Mouse (Mus musculus) intestine, embryonic 16.5 days (tissue): ENCODE results near the gene Gm17482. TPM values are rescaled to one million over a fixed set of nuclear protein-coding genes. Genes with fewer than 3 reads are reported as not detected.

Experiments
- ATAC-seq: fragments of 200-750 bp; cut with Nextera tagmentation; 2 replicates; pipeline ENCODE4 v1.8.0; 2017; ENCODE audit warnings: moderate TSS enrichment, moderate library complexity
- H3K27ac ChIP-seq: fragments of 300-500 bp; sonication (generic); 2 replicates; pipeline ENCODE4 v1.5.1; 2014; ENCODE audit warnings: mild to moderate bottlenecking, low read length
- H3K27me3 ChIP-seq: fragments of 300-500 bp; sonication (generic); replicated peaks from 2 replicates; pipeline ENCODE4 v1.6.1; 2014; ENCODE audit warnings: low read length, control low read depth, mixed read lengths; ENCODE audit not compliant: control insufficient read depth, insufficient read depth
- H3K36me3 ChIP-seq: fragments of 300-500 bp; sonication (generic); 2 replicates; pipeline ENCODE4 v1.6.1; 2014; ENCODE audit warnings: low read length, control low read depth; ENCODE audit not compliant: control insufficient read depth, insufficient read depth
- H3K4me1 ChIP-seq: fragments of 300-500 bp; sonication (generic); 2 replicates; pipeline ENCODE4 v1.6.1; 2014; ENCODE audit warnings: low read length, control low read depth, mixed read lengths; ENCODE audit not compliant: control insufficient read depth, insufficient read depth
- H3K4me2 ChIP-seq: fragments of 300-500 bp; sonication (generic); 2 replicates; pipeline ENCODE4 v1.6.1; 2014; ENCODE audit warnings: low read depth, low read length, control low read depth
- H3K4me3 ChIP-seq: fragments of 300-500 bp; sonication (generic); 2 replicates; pipeline ENCODE4 v1.5.1; 2014; ENCODE audit warnings: mild to moderate bottlenecking, low read length
- H3K9ac ChIP-seq: fragments of 300-500 bp; sonication (generic); 2 replicates; pipeline ENCODE4 v1.6.1; 2014; ENCODE audit warnings: low read depth, low read length
- H3K9me3 ChIP-seq: fragments of 300-500 bp; sonication (generic); 2 replicates; pipeline ENCODE4 v1.6.1; 2016; ENCODE audit warnings: low read length, control low read depth; ENCODE audit not compliant: control insufficient read depth
- WGBS: fragments of 180-500 bp; shearing (Covaris S2); extraction: QIAGEN DNeasy Blood & Tissue Kit; methylation state at CpG from one replicate; pipeline ENCODE4 v1.1.7; 2014; 5-methylcytosine and 5-hydroxymethylcytosine counted together
- polyA plus RNA-seq: library from polyadenylated mRNA; unstranded; fragments of >200 nt; fragmentation: Nextera tagmentation; extraction: Ambion mirVana; gene quantifications from 2 replicates; pipeline ENCODE4 v1.2.1, GENCODE M21; 2015

Gene Gm17482
- polyA plus RNA-seq, 1 experiment from 2014 or later, result not detected

GRCm38 (mm10) chr6:115293877-115294276 lies 66.7 kb downstream of the Gm17482 start:
- H3K9me3 ChIP-seq, result no peaks in the 10 kb centered on the region
- ATAC-seq, result no peak

GRCm38 (mm10) chr6:115307134-115307533 lies 80.0 kb downstream of the Gm17482 start:
- no peaks in the 10 kb centered on the region for H3K9me3 ChIP-seq
- H3K9ac ChIP-seq, result no peak overlapping the region
- no peak overlapping the region for H3K4me3 ChIP-seq
- H3K4me2 ChIP-seq, result no peak overlapping the region
- ATAC-seq, result no peak
- no peaks in the 10 kb centered on the region for H3K36me3 ChIP-seq
- WGBS, result 57% methylated on average over 2 of the region's 2 CpGs
- H3K27ac ChIP-seq, result no peak overlapping the region
- no peaks in the 10 kb centered on the region for H3K4me1 ChIP-seq
- H3K27me3 ChIP-seq, result no peaks in the 10 kb centered on the region

More at GRCm38 (mm10) chr6:115293877-115294276, 66.7 kb downstream of the Gm17482 start:
- Histone ChIP-seq H3K27me3 (no peaks in the 10 kb centered on the region), H3K4me3 (no peak overlapping the region), H3K4me2 (no peak overlapping the region), H3K36me3 (no peaks in the 10 kb centered on the region), H3K9ac (no peak overlapping the region), H3K4me1 (no peaks in the 10 kb centered on the region), H3K27ac (no peak overlapping the region)
- WGBS, result 83% methylated on average over 2 of the region's 2 CpGs

Other genes with a start within 250 kb of the Gm17482 start
- gene Tamm41, start 189.5 kb upstream of the Gm17482 start, polyA plus RNA-seq, result 58.7 and 66.8 TPM in 2 replicates
- gene Syn2, start 92.4 kb upstream of the Gm17482 start, polyA plus RNA-seq, result 0.89 and 1.9 TPM in 2 replicates
- gene Timp4, start 24.9 kb downstream of the Gm17482 start, polyA plus RNA-seq, result 0.33 and 0.55 TPM in 2 replicates
- gene Pparg, start 133.6 kb downstream of the Gm17482 start, polyA plus RNA-seq, result 13.4 and 13.9 TPM in 2 replicates